Mouse (Mus musculus) liver, embryonic 13.5 days (tissue): ENCODE measurements around the gene Tubb4b. TPM values are rescaled to one million over a fixed set of nuclear protein-coding genes. Genes with fewer than 3 reads are reported as not detected.

Experiments
- ATAC-seq: fragments of 200-750 bp; cut with Nextera tagmentation; 2 replicates; pipeline ENCODE4 v1.8.0; 2017; ENCODE audit warnings: low read depth, mild to moderate bottlenecking, moderate number of reproducible peaks, moderate library complexity
- DNase-seq: peaks from one replicate; pipeline ENCODE4 v3.0.0; 2022
- H3K27ac ChIP-seq: fragments of 300-500 bp; sonication (generic); 2 replicates; pipeline ENCODE4 v1.5.1; 2015; ENCODE audit warnings: moderate library complexity, mild to moderate bottlenecking, inconsistent platforms
- H3K27me3 ChIP-seq: fragments of 300-500 bp; sonication (generic); 2 replicates; pipeline ENCODE4 v1.6.1; 2015; ENCODE audit warnings: mild to moderate bottlenecking, inconsistent platforms
- H3K36me3 ChIP-seq: fragments of 300-500 bp; sonication (generic); 2 replicates; pipeline ENCODE4 v1.6.1; 2015; ENCODE audit warnings: mild to moderate bottlenecking, inconsistent platforms
- H3K4me1 ChIP-seq: fragments of 300-500 bp; sonication (generic); replicated peaks from 2 replicates; pipeline ENCODE4 v1.6.1; 2015; ENCODE audit warnings: inconsistent platforms
- H3K4me2 ChIP-seq: fragments of 300-500 bp; sonication (generic); 2 replicates; pipeline ENCODE4 v1.6.1; 2015; ENCODE audit warnings: inconsistent platforms, mild to moderate bottlenecking, moderate library complexity
- H3K4me3 ChIP-seq: fragments of 300-500 bp; sonication (generic); replicated peaks from 2 replicates; pipeline ENCODE4 v1.5.1; 2015; ENCODE audit warnings: mild to moderate bottlenecking, inconsistent platforms
- H3K9ac ChIP-seq: fragments of 300-500 bp; sonication (generic); 2 replicates; pipeline ENCODE4 v1.6.1; 2015; ENCODE audit warnings: mild to moderate bottlenecking, inconsistent platforms
- H3K9me3 ChIP-seq: fragments of 300-500 bp; sonication (generic); replicated peaks from 2 replicates; pipeline ENCODE4 v1.6.1; 2016; ENCODE audit warnings: inconsistent platforms
- WGBS: fragments of 180-500 bp; shearing (Covaris S2); methylation state at CpG from one replicate; pipeline ENCODE4 v1.1.7; 2015; ENCODE audit not compliant: insufficient replicate concordance; 5-methylcytosine and 5-hydroxymethylcytosine counted together
- polyA plus RNA-seq: library from polyadenylated mRNA; unstranded; fragments of >200 nt; fragmentation: Nextera tagmentation; extraction: Ambion mirVana; gene quantifications from 2 replicates; pipeline ENCODE4 v1.2.1, GENCODE M21; 2015

Tubb4b gene
- polyA plus RNA-seq, 1 experiment from 2014 or later: 850 TPM

DNA sequence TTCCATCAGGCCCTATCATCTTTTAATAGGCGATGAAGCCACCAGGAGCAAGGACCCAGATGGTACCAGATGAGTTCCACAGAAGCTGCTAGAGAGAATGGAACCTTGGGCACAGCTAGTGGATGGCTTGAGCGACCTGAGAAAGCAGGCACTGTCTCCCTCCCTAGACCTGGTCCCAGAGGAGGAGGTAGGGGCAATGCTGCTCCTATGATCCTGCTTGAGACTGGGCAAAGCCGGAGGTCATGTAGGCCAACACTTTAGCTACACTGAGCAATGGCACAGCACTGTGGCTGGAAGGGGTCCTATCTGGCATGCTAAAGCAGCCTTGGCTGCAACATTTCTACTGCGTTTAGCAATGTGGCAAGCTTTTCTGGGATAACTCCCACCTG is 48.8 kb downstream of the Tubb4b start:
- Histone ChIP-seq H3K4me2 (peak overlapping the region; percentile 32; the same call in 1 of the 2 replicates), H3K27ac (peak overlapping the region; percentile 68), H3K27me3 (peaks cover 41% of the 10 kb centered on the region), H3K9ac (0 out of 2 replicates have a peak overlapping the region, but pooled peaks have one; percentile 50), H3K36me3 (no peaks in the 10 kb centered on the region), H3K4me1 (peaks cover 85% of the 10 kb centered on the region), H3K4me3 (no peak overlapping the region), H3K9me3 (no peaks in the 10 kb centered on the region)
- DNase-seq (no peak), ATAC-seq (no peak)
- 64% methylated on average over 4 of the region's 4 CpGs for WGBS

- no peak overlapping the region for H3K4me3 ChIP-seq
- DNase-seq (no peak), ATAC-seq (peak; percentile 63)
- peaks cover 35% of the 10 kb centered on the region for H3K27me3 ChIP-seq
- 38% methylated on average over 7 of the region's 7 CpGs for WGBS
- H3K9me3 ChIP-seq: no peaks in the 10 kb centered on the region
- peak overlapping the region; percentile 50; the same call in 1 of the 2 replicates for H3K9ac ChIP-seq
- H3K36me3 ChIP-seq: no peaks in the 10 kb centered on the region
- H3K4me1 ChIP-seq: peaks cover 85% of the 10 kb centered on the region
- H3K27ac ChIP-seq: peak overlapping the region; percentile 68
- peak overlapping the region; percentile 32 for H3K4me2 ChIP-seq
These were observed 49.4 kb downstream of the Tubb4b start for GRCm38 (mm10) chr2:25174866-25175689.

GRCm38 (mm10) chr2:25173821-25174220 is 50.7 kb downstream of the Tubb4b start:
- Histone ChIP-seq H3K27ac (no peak overlapping the region), H3K36me3 (no peaks in the 10 kb centered on the region), H3K4me3 (no peak overlapping the region), H3K4me1 (peaks cover 92% of the 10 kb centered on the region), H3K4me2 (no peak overlapping the region), H3K9ac (no peak overlapping the region), H3K9me3 (no peaks in the 10 kb centered on the region), H3K27me3 (peaks cover 23% of the 10 kb centered on the region)
- ATAC-seq: no peak
- WGBS: 87% methylated on average over 4 of the region's 4 CpGs
- DNase-seq: no peak

- H3K4me3 ChIP-seq: no peak overlapping the region
- ATAC-seq: no peak
- WGBS: 25% methylated on average over 8 of the region's 8 CpGs
- H3K9me3 ChIP-seq: no peaks in the 10 kb centered on the region
- DNase-seq: no peak
- H3K4me1 ChIP-seq: peaks cover 92% of the 10 kb centered on the region
- H3K27ac ChIP-seq: no peak overlapping the region
- H3K9ac ChIP-seq: peak overlapping the region; percentile 43
- H3K4me2 ChIP-seq: no peak overlapping the region
- H3K36me3 ChIP-seq: no peaks in the 10 kb centered on the region
- H3K27me3 ChIP-seq: peaks cover 11% of the 10 kb centered on the region
These were observed 51.9 kb downstream of the Tubb4b start for GRCm38 (mm10) chr2:25172629-25173028.

Other genes with a start within 250 kb of the Tubb4b start
- 110 and 123 TPM in 2 replicates for gene Mrpl41, start 249.6 kb downstream of the Tubb4b start, polyA plus RNA-seq
- 12.0 and 12.8 TPM in 2 replicates for gene Pnpla7, start 248.7 kb downstream of the Tubb4b start, polyA plus RNA-seq
- gene Nsmf, start 170.3 kb downstream of the Tubb4b start, polyA plus RNA-seq: 8.0 and 10.2 TPM in 2 replicates
- 1.6 and 2.2 TPM in 2 replicates for gene Entpd8, start 144.4 kb downstream of the Tubb4b start, polyA plus RNA-seq
- 1.1 and 1.6 TPM in 2 replicates for gene Noxa1, start 129.6 kb downstream of the Tubb4b start, polyA plus RNA-seq
- 2.5 and 2.6 TPM in 2 replicates for gene Nrarp, start 43.9 kb downstream of the Tubb4b start, polyA plus RNA-seq
- 5.5 and 6.0 TPM in 2 replicates for gene Tor4a, start 27.8 kb downstream of the Tubb4b start, polyA plus RNA-seq
- gene Nelfb, start 13.2 kb downstream of the Tubb4b start, polyA plus RNA-seq: 42.8 and 43.3 TPM in 2 replicates
- gene Stpg3, start 10.1 kb downstream of the Tubb4b start, polyA plus RNA-seq: not detected in 2 replicates
- not detected in 2 replicates for gene Fam166a, start 6.0 kb downstream of the Tubb4b start, polyA plus RNA-seq
- gene Slc34a3, start 9.7 kb upstream of the Tubb4b start, polyA plus RNA-seq: not detected in 2 replicates
- not detected in 2 replicates for gene Rnf224, start 12.1 kb upstream of the Tubb4b start, polyA plus RNA-seq
- gene Rnf208, start 17.6 kb upstream of the Tubb4b start, polyA plus RNA-seq: 0.60 and 0.74 TPM in 2 replicates
- not detected in 2 replicates for gene Cysrt1, start 17.8 kb upstream of the Tubb4b start, polyA plus RNA-seq
- 2.1 and 2.7 TPM in 2 replicates for gene AL732309.1, start 22.2 kb upstream of the Tubb4b start, polyA plus RNA-seq
- 13.5 and 14.7 TPM in 2 replicates for gene Tmem203, start 30.7 kb upstream of the Tubb4b start, polyA plus RNA-seq
- 5.6 and 6.1 TPM in 2 replicates for gene Tprn, start 37.9 kb upstream of the Tubb4b start, polyA plus RNA-seq
- 158 and 162 TPM in 2 replicates for gene Ssna1, start 47.7 kb upstream of the Tubb4b start, polyA plus RNA-seq
- 50.5 and 51.0 TPM in 2 replicates for gene Anapc2, start 47.8 kb upstream of the Tubb4b start, polyA plus RNA-seq
- not detected in 2 replicates for gene Tmem210, start 63.4 kb upstream of the Tubb4b start, polyA plus RNA-seq
- not detected in 2 replicates for gene Lrrc26, start 65.2 kb upstream of the Tubb4b start, polyA plus RNA-seq
- gene Grin1, start 94.5 kb upstream of the Tubb4b start, polyA plus RNA-seq: 0.12 and 0.41 TPM in 2 replicates
- gene Man1b1, start 107.6 kb upstream of the Tubb4b start, polyA plus RNA-seq: 18.8 and 27.1 TPM in 2 replicates
- gene Dpp7, start 131.7 kb upstream of the Tubb4b start, polyA plus RNA-seq: 9.0 and 10.5 TPM in 2 replicates
- gene Uap1l1, start 141.0 kb upstream of the Tubb4b start, polyA plus RNA-seq: 13.4 and 16.1 TPM in 2 replicates
- 30.0 and 30.6 TPM in 2 replicates for gene Sapcd2, start 147.6 kb upstream of the Tubb4b start, polyA plus RNA-seq
- 0.40 and 0.41 TPM in 2 replicates for gene Entpd2, start 171.2 kb upstream of the Tubb4b start, polyA plus RNA-seq
- 4.2 and 5.1 TPM in 2 replicates for gene Npdc1, start 174.6 kb upstream of the Tubb4b start, polyA plus RNA-seq
- 0.56 and 0.97 TPM in 2 replicates for gene Fut7, start 198.6 kb upstream of the Tubb4b start, polyA plus RNA-seq
- 1.4 and 1.6 TPM in 2 replicates for gene Abca2, start 204.0 kb upstream of the Tubb4b start, polyA plus RNA-seq
- gene Clic3, start 232.1 kb upstream of the Tubb4b start, polyA plus RNA-seq: 0.21 and 0.25 TPM in 2 replicates
- 7.2 and 7.7 TPM in 2 replicates for gene Paxx, start 236.4 kb upstream of the Tubb4b start, polyA plus RNA-seq
- 0.38 TPM in 1 of 2 replicates, not detected in the other for gene Ptgds, start 245.3 kb upstream of the Tubb4b start, polyA plus RNA-seq